Mouse (Mus musculus): ENCODE data around the gene Sec1.

Sec1 gene

DNA sequence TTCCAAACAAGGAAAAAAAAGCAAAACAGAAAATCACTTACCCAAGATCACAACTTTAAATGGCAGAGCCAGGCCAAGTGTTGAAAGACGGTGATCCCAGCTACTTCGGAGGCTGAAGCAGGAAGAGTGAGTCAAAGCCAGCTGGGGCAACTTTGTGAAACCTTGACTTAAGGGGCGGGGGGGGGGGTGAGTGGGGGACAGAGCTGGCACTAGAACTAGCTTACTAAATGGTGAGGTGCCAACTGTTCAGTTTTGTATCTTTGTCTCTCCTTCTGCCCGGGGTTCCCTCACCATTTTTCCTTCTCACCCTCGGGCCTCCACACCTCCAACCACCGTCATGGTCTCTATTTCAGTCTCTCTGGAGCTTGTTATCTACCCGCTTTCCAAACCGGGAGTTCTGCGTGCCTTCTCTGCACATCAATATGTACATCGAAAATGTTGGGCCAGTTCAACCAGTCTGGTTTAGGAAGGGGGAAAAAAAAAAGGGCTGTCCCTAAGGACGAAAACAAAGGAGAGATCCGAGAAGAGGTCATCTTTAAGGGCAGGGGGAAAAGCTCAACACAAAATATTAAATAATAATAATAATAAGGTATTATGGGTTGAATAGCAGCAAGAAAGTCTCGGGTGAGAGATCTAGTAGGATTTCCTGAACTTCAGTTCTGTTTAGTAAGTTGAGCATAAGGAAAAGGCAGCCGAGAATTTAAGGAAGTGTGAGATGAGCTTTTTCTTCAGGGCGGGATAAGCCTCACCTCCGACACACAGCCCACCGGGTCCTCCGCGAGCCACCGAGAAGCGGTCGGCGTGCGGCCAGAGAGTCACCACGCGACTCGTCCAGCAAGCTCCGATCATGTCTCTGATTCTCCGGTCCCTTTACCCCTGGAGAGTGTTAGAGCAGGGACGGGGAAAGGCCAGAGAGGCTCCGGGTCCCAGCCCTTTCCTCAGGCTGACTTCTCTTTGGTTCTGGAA is 23.0 kb upstream of the Sec1 start:
- no peak for DNase-seq

DNA sequence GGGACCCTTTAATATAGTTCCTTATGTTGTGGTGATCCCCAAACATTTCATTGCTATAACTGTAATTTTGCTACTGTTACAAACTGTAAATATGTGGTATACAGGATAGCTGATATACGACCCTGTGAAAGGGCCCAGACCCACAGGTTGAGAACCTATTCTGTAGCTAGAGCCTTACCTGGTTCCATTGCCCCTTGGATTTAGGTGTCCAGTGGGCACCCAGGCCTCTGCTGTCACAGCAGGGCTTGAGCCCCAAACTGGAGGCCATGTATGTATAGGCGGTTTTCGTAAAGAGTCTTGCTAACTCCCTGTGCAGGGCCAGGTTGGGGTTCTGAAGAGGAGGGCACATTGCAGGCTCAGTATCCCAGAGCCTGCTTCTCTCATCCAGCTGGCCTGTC is 22.3 kb upstream of the Sec1 start:
- DNase-seq = no peak

DNA sequence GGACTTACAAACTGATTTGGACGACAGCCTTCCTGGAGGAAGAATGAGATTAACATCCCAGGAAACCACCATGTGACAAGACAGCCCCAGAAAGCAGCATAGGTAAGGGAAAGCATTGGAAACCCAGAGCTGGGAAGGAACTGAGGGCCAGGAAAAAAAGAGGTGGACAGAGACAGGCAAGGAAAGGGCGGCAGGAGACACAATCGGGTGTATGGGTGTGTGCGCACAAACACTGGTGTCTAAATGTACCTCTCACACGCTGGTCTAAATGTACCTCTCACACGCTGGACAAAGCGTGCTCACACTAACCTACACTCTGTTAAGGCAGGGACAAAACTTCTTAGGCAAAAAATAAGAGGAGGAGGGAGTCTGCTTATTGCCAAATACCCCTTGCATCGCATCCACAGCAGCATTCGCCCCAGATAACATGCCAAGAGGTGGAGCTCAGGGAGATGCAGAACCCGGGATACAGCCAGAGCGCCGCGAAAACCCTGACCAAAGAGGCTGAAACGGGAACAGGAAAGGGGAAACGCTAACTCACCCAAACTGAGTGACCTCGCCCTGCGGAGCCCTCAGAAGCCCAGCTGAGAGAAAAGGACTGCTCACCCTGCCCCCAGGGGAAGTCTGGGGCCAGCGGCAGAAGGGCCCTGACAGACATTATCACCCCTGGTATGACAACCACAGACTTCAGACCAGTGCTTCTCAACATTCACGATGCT is 21.7 kb upstream of the Sec1 start:
- no peak for DNase-seq

DNA sequence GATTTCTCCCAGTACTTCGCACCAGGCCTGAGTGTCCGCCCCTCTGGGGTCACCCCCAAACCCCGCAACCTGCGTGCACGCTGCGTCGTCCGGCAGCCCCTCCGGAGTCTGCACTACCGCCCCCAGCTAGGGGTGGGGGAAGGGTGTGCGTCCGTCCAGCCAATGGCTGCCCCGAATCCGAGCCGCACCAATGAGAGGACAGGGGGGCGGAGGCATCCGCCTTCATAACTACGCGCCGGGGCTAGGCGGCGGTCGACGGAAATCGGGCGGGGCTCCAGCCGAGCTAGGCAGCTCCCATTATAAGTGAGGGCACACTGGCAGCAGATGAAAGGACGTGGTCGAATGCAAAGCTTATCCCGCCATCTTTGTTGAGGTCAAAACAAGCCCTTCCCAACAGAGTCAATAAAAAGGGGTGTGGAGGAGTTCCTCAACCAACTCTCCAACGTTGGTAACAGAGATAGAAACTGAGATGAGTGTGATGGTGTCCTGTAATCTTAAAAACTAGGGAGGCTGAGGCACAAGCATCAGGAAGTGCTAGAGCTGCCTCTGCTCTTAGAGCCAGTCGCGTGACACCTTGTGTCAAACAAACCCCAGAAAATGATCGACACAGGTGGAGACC is 21.0 kb upstream of the Sec1 start, which contains the start of gene Rpl18:
Gene Rpl18, plus strand, starts transcription at position 368 of the 619 bp plus-strand sequence.
- peak; percentile 99 for DNase-seq

DNA sequence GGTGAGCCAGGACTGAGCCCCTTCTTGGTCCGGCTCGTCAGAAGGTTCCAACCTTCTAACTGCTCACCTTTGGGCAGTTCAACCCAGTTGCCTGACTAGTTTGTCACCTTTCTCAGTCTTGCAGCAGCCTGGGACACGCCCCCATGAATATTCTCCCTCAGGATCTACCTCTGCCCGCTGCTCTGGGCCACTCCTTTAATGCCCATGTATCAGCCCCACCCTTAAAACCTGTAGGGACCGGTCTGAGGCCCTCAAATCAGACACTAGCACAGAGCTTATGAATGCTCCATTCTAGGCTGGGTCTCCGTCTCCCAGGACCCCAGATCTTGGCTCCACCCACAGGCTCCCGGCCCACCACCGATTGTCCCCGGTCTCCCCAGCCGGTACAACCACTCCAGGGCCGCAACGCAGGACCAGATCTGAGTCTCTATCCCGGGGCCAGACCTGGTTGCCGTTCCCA is 20.5 kb upstream of the Sec1 start:
- peak; percentile 69 for DNase-seq

DNA sequence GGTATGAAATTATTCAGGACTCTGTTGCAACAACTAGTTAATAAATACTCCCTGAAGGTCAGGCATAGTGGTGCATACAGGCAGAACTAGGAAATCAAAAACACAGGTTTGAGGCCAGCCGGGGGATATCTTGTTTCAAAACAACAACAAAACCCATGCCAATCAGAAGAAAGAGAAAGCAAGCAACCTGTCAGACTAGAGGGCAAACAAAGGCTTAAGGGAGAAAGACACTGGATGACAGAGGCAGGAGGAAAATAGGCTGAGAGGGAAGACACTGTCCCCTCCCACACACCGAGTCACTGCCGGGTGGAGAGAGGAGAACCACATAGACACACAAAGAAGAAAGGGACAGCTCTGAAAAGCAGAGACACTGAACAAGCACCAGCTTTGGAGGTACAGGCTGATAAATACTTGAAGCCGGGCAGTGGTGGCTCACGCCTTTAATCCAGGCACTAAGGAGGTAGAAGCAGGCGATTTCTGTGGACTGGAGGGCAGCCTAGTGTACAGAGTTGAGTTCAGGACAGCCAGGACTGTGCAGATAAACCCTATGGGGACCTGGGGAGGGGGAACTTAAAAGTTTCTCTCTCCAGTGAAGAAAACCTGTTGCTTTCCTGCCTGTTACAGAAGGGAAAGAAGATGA is 19.8 kb upstream of the Sec1 start:
- no peak for DNase-seq

DNA sequence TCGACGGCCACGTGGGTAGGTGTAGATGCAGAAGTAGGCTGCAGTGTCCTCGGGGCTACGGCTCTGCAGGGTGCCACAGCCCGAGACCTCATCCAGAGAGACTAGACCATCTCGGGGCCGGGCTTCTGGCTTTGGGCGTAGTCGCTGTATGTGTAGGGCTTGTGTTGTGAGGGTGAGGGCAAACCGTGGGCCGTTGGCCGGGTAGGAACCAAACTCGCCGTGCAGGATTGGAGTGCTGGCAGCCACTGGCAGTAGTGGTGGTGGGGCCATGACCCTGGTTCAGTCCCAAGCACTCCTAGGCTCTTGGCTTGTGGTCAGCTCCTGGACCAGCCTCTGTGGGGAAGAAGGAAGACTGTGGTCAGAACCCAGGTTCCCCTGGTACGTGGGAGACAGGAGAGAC is 19.2 kb upstream of the Sec1 start:
- no peak for DNase-seq

DNA sequence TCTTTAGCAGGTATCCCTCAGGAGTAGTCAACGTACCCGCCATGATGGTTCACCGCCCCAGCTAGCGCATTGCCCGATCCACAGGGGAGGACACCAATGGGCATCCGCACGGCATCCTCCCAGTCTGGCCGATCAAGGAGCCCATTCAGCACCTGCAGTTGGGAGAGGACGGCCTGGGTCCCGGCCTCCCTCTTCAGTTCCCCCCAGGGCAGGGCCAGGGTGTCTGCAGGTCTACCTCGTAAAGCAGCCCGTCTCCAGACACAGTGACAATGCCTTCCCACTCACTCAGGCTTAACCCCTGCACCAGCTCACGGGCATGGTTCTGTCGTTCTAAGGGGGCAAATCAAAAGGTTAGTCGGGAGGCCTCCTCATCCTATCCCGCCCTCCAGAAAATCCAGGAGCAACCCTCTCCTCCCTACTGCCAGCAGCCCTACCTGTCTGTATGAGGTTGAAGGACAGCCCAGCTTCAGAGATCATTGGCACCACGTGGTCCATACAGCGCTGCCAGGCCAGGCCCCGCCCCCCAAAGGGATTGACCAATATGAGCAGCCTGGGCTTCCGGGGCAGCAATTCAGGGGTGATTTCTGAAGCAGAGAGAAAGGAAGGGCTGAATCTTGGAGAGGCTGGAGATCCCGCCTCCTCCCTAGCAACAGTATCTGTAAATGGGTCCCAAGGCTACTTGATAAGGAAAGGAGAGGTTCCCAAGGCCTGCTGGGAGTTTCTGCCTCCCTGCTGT is 18.0 kb upstream of the Sec1 start:
- peak; percentile 83 for DNase-seq

DNA sequence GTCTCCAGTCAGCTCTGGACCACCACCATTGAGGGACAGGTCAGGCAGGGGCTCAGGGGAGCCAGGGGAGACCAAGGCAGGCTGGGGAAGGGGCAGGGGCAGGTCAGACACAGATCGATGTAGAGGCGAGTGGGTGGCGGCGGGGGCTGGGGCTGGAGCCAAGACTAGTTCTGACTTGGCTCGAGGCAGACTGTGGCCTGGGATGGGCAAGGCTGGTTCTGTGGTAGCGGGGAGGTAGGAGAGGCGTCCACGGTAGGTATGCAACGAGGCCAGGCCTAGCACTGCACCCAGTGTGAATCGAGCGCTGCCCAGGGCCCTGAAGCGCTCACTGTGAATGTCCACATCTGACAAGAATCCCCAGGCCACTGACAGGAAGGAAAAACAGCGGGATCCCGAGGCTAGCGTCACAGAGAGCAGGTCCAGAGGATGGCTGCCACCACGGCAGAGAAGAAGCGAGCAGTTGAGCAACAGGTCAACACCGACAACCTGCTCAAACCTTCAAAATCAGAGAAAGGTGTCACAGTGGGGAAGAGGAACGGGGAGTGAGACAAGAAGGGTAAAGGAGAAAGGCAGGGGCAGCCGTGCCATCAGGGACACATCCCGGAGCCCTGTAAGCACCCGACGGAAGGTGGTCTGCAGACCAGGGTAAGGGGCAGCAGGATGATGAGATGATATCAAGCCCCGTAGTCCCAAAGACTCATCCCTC is 17.3 kb upstream of the Sec1 start:
- no peak for DNase-seq

DNA sequence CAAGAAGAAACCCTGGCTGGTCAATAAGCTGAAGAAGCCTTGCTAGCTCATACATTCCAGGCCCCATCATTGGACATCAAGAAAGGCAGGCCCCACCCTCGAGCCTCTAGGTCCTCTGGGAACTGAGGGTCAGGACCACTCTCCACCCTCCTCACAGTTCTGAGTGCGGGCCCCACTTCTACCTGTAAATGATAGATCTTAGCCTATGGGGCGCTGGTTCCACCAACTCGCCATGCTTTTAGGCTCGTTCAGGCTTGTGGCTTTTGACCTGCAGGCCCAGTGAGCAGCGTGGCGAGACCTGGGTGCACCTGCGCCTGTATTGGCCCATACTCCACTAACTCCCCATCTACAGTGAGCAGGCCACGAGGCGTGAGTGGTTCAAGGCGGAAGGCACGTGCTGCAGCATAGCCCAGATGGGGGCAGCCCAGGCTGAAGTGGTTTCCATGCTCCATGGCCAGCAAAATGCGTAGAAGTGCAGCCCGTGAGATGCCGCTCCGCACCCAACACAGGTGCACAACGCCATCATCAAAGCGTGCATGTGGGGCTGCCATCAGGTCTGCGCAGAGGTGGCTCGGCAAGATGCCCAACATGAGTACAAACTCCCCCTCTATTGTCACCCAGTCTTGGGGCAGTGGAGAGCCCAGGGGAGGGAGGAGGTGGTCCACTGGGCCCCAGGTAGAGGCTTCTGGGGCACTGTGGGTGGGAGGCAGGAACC is 16.4 kb upstream of the Sec1 start:
- DNase-seq = no peak

DNA sequence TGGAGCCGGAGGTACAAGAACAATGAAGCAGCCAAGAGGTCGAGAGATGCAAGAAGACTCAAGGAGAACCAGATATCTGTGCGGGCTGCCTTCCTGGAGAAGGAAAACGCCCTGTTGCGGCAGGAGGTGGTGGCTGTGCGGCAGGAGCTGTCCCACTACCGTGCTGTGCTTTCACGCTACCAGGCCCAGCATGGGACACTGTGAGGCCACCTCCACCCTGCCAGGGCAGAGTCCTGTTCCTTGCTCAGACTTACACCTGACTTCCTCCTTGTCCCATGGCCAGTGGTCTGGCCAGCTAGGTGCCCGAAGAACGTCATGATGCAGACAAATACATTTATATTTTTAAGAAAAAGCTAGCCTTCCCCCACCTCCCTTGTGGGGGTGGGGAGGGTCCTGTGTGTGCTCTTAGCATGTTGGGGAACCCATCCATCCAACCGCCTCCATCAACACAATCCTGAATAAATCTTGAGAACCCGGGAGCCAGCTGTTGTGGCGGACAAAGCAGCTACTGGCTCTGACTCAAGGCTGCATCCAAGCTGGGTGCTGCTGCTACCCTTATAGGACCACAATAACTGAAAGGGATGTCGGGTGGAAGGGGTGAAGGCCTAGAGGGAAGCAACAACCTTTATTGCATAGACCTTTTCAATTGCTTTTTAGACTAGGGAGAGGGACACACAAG is 15.6 kb upstream of the Sec1 start:
- no peak for DNase-seq

DNA sequence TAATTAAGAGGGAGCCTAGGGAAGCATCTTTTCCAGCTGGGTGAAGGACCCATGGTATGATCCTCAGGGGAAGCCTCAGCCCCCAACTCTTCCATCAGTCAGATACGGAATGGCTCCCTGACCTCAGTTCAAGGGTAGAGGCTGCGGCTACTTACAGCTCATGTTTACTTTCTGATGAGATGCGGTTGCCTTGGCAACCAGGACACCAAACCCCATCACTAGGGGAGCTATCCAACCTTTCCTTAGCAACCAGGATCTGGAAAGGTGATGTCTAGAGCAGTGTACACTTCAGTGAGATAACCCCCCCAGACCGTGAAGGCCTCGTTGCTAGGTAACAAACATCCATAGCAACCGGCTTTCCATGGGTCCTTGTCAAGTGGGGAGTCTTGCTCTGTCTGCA is 14.8 kb upstream of the Sec1 start:
- no peak for DNase-seq

DNA sequence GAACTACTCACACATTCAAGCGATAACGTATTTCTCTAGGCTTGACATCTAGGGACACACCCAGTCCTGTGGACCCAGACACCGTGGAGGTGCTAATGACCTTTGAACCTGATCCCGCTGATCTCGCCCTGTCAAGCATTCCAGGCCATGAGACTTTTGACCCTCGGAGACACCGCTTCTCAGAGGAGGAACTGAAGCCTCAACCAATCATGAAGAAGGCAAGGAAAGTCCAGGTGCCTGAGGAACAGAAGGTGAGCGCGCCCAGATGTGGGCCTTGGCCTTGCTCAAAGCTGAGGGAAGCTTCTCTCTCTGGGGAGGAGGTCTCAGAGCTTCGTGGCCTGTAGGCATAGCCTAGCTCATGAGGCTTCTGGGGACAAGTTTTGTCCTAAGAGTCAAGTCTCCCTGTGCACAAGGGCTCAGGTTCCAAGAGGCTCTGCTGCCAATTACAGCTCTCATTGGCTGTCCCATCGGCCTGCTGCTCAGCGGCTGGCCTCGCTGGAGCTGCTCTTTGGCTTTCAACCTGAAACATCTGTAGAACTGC is 14.1 kb upstream of the Sec1 start:
- peak; percentile 81 for DNase-seq

DNA sequence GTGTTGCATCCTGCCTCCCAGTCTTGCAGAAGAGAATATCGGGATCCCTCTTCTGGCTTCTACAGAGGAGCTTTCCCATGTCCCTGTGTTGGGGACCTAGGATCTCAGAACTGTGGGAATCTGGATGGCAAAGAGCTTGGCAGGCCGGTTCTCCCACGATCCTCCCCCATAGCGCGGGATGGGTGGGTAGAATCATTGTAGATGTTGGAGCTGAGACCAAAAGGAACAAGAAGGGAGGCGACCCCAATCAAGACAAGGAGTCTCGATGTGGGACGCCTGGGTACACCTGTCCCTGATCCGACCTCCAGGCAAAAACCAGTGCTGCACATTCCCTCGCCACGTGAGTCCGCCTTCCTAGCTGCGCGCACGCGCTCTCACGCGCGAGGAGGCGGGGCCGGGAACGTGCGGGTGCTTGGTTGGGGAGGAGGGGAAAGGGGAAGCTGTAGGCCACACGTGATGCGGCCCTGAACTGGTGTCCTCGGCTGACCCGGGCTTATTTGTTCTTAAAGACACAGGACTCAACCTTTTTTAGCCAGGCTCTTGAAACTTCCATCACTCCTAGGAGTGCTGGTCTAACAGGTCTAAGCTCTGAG is 13.3 kb upstream of the Sec1 start:
- DNase-seq = peak; percentile 98

DNA sequence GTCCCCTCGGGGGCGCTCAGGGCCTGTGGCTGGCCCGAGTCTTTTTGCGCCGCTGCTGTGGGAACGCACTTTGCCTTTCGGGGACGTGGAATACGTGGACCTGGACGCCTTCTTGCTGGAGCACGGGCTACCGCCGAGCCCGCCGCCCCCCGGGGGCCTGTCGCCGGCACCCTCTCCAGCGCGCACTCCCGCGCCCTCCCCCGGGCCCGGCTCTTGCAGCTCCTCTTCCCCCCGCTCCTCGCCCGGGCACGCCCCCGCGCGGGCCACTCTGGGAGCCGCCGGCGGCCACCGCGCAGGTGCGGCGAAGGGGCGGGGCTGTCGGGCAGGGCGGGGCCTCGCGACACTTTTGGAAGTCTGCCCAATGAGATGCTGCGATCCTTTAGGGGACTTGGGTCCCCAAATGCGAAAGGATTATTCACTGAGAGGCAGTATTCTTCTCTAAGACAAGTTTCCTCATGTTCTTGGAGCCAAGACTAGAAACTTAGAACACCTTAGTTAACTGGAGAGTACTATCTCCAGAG is 12.6 kb upstream of the Sec1 start:
- peak; percentile 93 for DNase-seq

DNA sequence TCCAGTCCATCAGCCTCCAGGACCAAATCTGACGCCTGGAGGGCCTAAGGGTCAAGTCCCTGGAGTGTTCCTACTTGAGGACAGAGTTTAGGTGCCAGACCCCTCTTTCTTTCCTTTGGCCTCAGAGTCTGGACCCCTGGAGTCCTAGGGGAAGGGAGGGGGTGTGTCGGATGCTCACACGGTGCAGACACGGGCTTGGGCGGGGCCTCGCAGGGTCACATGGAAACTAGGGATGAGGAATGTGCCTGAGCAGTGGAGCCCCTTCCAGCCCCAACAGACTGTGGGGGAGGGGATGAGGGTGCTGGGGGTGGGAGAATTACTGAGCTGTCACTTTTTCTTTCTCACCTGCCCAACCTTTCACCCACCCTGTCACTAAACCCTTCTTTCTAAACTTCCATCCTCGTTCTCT is 11.7 kb upstream of the Sec1 start:
- peak; percentile 87 for DNase-seq

DNA sequence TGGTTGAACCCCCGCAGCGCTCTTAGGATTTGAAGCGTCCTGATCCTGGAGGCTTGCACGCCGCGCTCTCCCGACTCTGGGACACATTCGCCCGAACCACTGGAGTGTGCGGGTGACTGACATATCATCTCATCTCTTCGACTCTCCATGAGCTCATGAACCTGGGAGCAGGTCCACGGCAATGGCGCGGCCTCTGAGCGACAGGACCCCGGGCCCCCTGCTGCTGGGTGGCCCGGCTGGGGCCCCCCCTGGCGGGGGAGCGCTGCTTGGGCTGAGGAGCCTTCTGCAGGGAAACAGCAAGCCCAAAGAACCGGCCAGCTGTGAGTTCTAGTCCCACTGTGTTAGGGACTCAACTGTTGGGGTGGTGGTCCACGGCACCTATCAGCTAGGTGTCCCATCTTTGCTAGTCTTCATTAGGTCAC is 11.3 kb upstream of the Sec1 start:
- DNase-seq = no peak

DNA sequence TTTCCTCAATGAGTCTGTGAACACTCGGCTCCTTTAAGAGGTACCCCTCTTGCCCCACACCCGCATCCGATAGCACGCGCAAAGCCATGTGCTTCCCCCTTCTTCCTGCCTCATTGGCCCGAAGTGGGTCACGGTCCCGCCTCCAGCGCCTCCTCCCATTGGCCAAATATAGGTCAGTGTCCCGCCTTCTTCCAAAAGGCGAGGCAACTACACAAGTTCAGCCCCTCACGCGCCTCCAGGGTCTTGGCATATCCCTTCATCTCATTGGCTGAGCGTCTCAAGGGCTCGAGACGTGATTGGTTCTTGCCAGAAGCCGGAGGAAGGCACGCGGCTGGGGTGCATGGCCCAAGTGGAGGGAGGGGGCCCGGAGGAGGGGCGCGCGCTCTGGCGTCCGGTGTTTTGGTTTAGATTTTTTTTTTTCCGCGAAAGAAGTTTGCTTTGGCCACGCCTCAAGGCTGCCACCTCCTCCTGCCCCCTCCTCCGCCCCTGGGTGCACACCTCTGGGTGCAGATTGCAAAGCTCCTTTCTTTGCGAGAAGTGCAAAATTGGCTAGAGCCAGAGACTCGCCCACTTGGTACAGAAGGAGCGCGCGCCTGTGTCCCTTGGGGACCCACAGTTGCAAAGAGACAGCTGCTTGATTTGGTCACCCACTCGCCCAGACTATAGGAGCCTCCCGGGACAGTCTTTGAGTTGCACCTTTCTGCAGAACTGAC is 10.7 kb upstream of the Sec1 start, which contains the start of gene Dbp:
Gene Dbp, plus strand, starts transcription at position 359 of the 713 bp plus-strand sequence.
- peak; percentile 100 for DNase-seq
